Mouse (Mus musculus) left cerebral cortex, postnatal 4 days (tissue): Measurements from ENCODE around the gene Cass4. TPM values are rescaled to one million over a fixed set of nuclear protein-coding genes. Genes with fewer than 3 reads are reported as not detected.

Source experiments
- DNase-seq: peaks from one replicate; pipeline ENCODE4 v3.0.0-alpha.2; 2022
- intact Hi-C: fragments of 180-260 bp; cut with DNase I; formaldehyde crosslinking; loops from one replicate; pipeline ENCODE4 v1.15.1; 2025
- total RNA-seq, 2 experiments: library from RNA; stranded (reverse); gene quantifications; 2 replicates each; pipeline ENCODE4 v1.2.3; 2021

Cass4 gene
- total RNA-seq, 2 experiments from 2014 or later, result 0.16 to 0.24 TPM

DNA sequence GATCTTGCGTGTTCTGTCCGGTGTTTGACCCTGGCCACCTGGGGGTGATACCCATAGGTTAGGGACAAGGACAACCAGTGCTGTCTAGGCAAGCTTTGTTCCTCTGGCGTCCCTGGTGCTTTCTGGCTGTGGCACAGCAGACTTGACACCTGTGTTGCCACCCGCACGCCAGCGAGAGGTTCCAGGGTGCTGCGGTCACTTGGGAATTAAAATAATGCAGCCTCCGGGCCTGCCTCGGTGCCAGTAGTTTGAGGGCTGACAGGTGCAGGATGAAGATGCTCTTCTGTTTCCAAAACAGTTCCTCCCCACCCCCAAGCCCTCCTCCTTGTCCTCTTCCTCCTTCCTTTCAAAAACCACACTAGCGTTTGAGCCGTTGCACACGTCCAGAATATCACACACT, 11.7 kb upstream of the Cass4 start:
- no peak for DNase-seq
- intact Hi-C loops, result loop anchor here (5.0 kb wide), 1 partner anchor 65 kb away; no protein-coding TSS in a partner anchor

DNA sequence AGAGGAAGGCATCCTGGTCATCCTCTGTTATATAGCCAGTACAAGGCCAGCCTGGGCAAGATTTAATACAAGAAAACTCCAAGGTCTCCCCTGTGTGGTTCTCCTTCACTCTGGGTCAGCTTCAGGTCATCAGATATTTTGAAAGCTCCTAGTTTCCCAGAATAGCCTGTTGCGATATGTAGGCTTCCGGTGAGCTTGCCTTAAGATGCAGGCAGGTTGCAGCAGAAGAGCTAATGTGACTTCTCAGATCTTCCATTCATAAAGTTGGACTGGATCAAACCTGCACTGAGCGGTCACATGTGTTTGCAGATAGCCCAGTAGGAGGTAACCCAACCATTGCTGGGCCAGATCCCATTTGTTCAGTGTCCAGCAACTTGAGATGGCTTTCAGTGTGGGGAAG, 8.9 kb upstream of the Cass4 start:
- DNase-seq, result no peak
- intact Hi-C loops, result loop anchor here (5.0 kb wide), 1 partner anchor 63 kb away; no protein-coding TSS in a partner anchor

DNA sequence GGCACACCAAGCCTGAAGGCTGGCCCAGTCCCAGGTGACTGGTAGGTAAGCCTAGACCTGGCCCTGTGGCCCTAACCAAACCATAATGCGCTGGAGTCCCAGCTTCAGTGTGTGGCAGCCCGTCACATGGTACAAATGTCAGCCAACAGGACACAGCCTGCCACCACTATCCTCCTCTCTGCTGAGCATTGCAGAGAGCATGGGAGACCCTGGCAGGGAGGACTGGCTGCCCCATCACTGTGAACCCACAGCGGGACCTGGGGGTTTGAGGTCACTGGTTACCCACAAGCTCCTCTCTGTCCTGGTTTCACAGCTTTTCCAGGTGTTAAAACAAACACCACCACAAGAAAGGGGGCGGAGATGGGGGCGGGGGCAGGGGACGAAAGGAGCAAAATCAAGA, 3.3 kb upstream of the Cass4 start:
- intact Hi-C loops, result no loop called here

DNA sequence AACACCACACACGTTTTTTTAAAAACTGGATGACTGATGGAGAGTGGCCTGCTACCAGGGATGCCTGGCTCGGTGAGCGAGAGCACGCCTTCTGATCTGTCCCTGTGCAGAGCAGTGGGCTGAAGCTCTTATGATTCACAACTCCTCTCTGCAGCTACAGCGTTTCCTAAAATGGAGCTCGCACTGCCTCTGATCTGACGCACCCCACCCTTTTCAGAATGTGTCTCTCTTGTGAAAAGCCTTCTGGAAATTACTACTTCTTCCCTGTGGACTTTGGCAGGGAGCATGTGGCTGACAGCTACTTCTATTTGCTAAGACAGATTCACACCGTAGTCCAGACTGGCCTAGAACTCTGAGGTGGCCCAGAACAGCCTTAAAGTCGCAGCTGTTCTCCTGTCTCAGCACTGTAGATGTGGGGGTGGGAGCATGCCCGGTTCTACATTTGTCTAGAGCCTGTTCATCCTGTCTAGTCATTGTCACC, 1.5 kb upstream of the Cass4 start:
- no peak for DNase-seq
- intact Hi-C loops, result no loop called here

More for the DNA sequence above, 3.3 kb upstream of the Cass4 start:
- no peak for DNase-seq

DNA sequence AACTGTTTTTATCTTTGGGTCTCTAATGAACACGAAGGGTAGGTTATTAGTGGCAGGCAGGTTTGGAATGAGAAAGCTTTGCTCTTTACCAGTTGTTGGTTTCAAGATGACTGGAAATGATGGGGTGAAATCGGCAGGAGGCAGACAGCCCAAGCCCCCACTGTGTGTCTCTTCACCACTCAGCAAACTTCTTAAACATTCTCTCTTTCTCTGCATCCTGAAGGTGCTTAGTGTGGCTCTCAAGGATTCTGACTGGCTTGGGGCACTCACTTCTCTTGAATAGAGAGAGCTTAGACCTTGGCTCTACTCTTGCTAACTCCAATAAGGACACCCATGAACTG, 428 bp downstream of the Cass4 start:
- no peak for DNase-seq
- intact Hi-C loops, result no loop called here

DNA sequence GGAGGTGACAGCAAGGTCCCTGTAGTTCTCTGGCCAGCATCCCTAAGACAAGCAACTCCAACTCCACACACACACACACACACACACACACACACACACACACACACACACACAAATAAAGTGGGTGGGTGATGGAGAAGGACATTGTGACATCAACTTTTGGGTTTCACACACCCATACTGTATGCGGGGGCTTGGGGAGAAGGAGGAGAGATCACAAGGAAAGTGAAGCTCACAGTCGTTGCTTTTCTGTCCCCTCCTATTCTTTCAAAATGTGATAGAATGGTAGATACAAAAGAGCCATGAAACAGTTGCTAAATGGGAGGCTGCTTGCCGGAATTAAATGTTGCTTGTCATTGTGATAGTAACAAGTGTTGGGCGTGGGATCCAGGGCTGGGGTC, 1.1 kb downstream of the Cass4 start:
- no peak for DNase-seq
- intact Hi-C loops, result no loop called here

DNA sequence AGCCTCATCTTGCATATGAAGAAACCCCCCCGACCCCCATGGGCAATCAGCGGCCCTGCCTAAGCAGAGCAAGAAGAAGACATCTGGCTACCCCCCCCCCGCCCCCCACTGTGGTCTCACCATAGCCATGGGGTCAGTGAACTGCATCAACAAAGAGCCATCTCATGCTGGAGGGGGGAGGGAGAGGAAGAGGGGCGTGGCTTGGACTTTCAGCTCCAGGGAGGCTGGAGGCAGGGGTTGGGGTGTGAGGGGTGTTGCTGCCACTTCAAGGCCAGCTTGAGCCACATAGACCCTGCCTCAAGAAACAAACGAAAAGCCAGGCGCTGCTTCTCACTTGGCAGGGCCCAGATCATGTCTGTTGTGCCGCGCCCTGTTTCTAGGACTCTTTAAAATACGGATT, 2.4 kb downstream of the Cass4 start:
- intact Hi-C loops, result no loop called here
- no peak for DNase-seq

DNA sequence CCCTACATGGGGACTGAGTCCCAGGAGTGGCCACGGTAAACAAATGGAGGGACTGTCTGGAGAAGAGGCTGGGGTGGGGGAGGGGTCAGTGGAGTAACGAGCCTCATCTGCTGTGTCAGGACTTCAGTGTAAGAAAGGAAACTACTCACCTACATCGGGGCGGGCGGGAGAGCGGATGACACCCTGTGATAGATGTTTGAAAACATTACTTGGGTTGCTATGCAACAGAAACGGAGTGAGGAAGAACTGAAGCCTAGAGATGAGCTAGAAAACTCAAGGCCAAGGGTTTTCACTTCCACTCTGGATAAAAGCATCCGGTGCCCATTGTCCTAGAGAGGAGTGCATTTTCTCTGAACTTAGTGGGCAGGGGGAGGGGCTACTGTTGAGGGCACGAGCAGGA, 6.3 kb downstream of the Cass4 start:
- intact Hi-C loops, result no loop called here

DNA sequence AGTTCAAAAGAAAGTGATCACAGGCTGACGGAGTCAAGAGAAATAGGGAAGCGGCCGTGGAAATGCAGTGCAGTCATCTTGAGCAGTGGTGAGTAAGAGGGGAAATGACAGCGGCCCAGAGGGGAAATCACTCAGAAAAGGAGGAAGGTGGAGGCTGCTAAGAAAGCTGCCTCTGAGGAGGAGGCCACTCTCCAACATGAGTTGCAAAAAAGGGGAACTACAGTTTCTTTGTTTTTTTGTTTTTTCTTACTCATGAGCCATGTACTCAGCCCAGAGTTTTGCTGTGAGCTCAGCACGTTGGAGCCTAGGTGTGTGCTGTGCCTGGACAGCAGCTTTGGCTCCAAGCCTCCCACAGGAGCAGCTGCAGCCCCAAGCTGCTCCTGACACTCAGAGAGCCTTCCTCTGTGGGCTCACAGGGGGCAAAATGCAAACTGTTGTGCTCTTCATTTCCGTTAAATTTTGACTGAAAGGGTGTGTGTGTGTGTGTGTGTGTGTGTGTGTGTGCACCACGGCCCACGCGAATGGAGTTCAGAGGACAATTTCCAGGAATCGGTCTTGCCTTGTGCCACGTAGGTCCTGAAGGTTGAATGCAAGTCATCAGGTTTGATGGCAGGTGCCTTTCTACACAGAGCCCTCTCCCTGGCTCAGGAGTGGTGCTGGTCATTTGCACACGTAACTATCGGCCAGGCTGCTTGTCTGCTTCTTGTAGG, 7.7 kb downstream of the Cass4 start:
- no peak for DNase-seq
- intact Hi-C loops, result no loop called here

More for the DNA sequence above, 6.3 kb downstream of the Cass4 start:
- DNase-seq, result no peak

DNA sequence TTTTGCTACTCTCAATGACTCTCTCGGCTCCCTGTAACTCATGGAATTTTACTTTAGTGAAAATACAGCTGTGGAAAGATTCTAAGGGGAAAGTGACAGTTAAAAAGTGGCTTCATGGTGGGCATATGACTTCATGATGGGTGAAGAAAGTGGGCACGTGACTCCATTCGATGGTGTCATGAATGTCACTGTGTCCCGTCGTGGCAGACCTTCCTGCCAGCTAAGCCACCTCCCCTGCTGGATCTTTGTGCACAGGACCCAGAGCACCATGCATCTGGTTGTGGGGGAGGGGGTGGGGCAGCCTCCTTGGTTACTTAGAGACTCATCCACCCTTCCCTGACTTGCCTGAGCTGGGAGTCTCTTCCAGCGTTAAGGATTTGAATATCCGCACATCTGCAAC, 10.6 kb downstream of the Cass4 start:
- intact Hi-C loops, result no loop called here
- no peak for DNase-seq

DNA sequence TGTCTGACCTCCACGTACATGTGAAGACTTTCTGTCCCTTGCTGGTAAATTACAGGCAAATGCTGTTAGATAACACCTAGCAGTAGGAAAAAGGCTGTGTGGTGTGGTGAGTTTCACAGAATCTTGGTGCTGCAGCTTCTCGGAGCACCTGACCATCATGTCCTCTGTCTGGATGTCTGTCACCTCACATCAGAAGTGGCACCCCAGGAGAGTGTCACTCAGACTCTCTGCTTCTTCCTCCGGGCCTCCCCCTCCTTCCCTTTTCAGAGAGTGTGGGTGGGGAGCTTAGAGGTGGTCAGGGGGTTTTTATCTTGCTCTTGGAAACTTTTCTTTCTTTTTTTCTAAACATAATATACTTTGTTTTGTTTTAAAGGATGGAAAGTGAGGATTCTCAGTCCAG, 11.4 kb downstream of the Cass4 start:
- DNase-seq, result no peak
- intact Hi-C loops, result no loop called here

DNA sequence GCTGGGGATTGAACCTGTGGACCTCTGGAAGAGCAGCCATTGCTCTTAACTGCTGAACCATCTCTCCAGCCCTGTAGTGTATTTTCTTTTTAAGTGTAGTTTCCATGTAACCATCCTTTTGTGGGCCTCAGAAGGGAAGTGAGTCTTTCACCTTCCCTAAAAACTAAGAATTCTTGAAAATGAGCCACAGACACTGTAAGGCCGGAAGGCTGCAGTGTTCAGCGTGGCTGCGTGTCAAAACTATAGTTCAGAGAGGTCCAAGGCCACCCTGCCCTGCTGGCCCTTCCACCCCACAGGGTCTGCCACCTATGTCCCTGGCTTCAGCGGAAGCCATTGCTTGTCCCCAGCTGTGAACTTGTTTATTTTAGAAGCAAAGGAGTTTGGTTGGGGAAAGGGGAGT, 12.6 kb downstream of the Cass4 start:
- no peak for DNase-seq

DNA sequence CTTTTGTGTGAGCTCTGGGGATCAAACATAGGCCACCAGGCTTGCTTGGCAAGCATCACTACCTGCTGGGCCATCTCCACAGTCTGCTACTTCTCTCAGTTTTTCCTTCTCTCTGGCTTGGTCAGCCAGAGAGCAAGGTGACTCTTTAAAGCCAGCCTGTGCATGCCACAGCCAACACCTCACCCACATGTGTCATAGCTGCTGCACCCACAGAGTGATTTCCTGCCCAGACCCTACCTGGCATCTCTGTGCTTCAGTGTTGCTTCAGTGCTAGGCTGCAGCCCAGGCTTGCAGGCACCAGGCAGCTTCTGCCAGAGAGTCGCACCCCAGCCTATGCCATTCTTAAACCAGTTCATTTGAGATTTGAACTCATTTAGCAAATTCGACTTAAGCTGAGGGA, 13.9 kb downstream of the Cass4 start:
- intact Hi-C loops, result no loop called here
- no peak for DNase-seq

More for the DNA sequence above, 12.6 kb downstream of the Cass4 start:
- intact Hi-C loops, result no loop called here

DNA sequence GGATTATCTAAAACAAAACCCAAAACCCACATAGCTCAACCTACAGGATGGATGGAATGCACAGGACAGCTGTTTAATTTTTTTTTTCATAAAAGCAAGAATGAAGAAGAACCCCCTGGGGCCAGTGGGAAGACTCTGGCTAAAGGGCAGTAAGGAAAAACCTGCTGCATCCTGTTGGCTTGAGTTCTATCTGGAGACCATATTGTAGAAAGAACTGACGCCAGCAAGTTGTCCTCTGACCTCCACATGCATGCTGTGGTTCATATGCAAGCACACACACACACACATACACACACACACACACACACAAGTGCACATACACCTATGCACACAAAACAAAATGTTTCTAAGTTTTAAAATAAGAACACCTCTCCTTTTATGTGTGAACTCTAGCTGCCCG, 17.1 kb downstream of the Cass4 start:
- DNase-seq, result no peak
- intact Hi-C loops, result no loop called here

DNA sequence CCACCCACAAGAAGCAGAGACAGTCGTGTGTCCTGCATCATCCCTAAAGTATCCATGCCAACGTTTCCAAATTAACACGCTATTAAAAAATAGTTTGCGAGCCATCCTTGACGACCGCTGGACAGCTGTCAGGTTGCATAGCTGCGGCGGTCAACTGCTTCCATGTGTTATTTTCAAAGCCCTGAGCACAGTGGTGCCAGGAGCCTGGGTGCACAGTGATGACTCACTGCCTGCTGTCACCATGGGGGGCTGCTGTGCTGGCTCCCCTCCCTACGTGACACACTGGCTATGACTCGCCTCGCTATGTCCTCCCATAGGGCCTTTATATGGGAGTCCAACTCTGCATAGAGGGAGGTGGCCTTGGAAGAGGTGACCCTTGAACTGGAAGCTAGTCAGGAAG, 17.5 kb downstream of the Cass4 start:
- DNase-seq, result no peak
- intact Hi-C loops, result no loop called here

DNA sequence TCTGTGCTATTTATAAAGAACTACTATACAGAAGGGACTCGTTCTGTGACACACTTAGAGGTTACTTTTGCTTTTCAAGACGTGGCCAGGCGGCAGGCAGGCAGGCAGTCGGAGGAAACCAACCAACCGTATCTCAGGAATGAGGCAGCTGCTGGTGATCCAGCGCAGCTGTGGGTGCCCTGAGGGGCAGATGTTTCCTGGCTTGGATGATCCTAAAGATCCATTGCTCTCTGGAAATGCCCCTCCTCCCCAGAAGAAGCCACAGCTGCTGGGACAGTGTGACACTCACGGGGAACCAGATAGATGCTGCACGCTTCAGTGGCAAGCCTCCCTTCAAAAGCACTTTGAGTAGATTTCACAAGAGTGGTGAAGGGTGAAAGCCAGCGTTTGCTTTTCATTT, 18.9 kb downstream of the Cass4 start:
- intact Hi-C loops, result no loop called here
- DNase-seq, result no peak

DNA sequence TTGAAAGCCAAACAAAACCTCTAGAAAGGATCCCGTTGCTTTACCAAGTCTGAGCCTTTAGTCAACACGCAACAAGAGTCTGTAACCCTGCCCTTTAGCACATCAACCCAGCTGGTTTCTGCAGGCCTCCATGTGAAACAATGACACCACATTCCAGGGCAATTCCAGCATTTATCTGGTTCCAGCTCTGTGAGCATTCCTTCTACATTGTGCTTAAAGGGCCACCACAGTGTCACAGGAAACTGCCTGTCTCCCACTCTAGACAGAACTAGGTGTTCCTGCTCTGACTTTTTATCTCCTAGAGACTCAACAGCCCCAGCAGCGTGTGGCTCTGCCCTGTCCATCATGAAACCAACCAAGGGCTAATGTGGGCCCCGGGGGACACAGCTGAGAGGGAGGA, 19.7 kb downstream of the Cass4 start:
- intact Hi-C loops, result no loop called here
- no peak for DNase-seq

DNA sequence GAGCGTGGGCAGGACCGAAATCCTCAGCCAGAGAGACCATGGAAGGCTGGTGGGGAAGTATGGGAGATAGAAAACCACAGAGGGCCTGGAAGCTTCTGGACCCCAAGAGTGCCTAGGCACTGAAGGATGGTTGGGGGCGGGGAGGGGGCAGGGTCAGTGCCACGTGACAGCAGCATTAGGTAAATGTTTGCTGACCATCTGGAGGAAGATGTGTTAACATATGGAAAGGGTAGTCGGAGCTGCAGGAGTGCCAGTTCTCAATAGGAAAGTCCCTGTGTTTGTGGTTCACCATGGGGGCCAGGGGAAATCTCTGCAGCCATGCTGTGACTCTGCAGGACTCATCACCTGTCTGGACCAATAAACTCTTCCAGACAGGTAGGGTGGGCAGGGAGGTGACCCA, 20.3 kb downstream of the Cass4 start:
- intact Hi-C loops, result no loop called here
- DNase-seq, result no peak

DNA sequence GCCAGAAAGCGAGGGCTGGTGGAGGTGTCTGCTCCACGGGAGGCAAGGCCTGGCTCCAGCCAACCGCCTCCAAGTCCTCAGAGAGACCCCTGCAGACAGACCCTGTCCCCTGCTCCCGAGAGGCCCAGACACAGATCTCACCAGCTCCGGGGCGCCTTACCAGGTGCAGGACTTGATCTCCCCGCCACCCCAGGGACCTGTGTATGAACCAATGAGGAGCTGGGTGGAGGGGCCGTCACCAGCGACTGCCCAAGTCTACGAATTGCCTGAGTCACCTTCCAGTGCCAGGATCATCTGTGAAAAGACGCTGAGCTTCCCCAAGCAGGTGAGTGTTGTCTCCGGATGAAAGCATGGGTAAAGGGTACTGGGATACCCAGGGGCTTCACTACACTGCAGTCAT, 22.6 kb downstream of the Cass4 start:
- intact Hi-C loops, result no loop called here
- no peak for DNase-seq

DNA sequence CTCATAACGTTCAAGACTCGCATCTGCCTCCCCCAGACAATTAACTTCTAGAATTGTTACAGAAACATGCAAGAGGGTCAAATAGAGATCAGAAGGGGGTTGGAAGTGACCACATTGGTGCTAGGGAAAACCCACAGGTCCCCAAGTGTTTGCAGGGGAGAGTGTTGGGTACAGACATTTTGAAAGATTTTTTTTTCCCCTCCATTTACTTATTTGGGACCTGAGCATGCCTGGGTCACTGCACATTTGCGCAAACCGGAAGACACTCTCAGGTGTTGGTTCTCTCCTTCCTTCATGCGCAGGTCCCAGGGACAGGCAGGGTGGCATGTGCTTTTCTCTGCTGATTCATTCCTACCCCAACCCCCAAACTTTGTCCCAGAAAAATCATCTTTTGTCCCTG, 23.3 kb downstream of the Cass4 start:
- intact Hi-C loops, result no loop called here
- no peak for DNase-seq

DNA sequence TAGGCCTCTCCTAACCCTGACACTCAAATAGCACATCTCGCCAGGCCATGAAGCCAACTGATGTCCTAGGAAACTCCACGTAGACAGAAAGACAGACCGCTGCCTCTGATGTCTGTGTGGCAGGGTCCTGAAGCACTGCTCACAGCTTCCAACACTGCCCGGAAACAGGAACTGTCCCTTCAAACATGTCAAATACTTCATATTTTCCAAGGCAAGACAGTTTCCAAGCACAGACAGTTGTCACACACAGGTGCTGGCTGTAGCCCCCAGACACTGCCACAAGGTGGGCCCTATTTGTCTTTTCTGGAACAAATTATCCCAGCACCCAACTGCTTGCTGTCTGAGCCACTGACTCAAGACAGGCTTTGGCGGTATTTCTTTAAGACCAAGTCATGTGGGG, 24.6 kb downstream of the Cass4 start:
- intact Hi-C loops, result no loop called here
- no peak for DNase-seq

DNA sequence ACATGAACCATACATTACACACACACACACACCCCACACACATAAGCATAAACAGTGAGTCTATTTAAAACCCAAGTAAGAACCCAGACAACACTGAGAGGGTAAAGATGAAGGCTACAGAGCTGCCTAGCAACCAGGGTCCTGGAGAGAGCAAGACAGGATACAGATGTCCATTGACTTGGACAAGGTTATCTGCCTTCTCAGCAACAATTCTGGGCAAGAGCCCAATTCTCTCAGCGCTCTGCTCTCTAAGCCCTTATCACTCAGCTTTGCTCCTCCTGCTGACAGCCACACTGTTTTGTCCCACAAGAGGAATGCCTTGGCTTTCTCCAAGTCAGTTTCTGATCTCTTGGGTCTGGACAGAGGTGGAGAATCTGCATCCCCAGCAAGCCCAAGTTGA, 37.0 kb downstream of the Cass4 start:
- intact Hi-C loops, result no loop called here
- DNase-seq, result no peak

DNA sequence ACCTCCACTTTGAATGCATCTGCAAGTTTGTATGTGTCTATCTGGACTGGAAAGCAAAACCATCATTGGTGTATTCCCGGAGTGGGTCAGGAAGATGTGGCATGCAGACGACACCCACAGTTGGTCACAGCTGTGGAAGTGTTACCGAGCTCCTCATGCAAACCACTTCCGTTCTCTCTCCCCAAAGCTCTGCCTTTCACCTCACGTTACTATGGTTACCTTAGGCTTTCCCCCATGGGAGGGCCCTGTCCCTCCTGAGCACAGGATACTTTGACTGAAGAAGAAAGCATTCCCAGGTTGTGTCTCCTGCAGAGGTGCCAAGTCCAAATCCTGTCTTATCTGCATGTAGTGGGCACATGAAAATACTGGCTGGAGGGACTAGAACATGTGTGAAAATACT, 40.2 kb downstream of the Cass4 start:
- intact Hi-C loops, result no loop called here

More for the DNA sequence above, 40.2 kb downstream of the Cass4 start:
- DNase-seq, result no peak
